Mouse (Mus musculus) thymus, adult 2 months (tissue): ENCODE results near the gene 4930442H23Rik.

Experiments used
- CTCF ChIP-seq: fragments of 200-500 bp; IDR thresholded peaks from 2 replicates; pipeline ENCODE4 v1.5.1; 2012; ENCODE audit warnings: mild to moderate bottlenecking, control low read depth, low read length, moderate library complexity, borderline replicate concordance; ENCODE audit not compliant: control insufficient read depth, poor library complexity, insufficient read depth; ENCODE audit errors: extremely low read depth
- POLR2A ChIP-seq: fragments of 200-500 bp; IDR thresholded peaks from 2 replicates; pipeline ENCODE4 v1.6.1; 2012; ENCODE audit warnings: mild to moderate bottlenecking, low read length, control low read depth, moderate library complexity; ENCODE audit not compliant: control insufficient read depth, poor library complexity, insufficient read depth; ENCODE audit errors: extremely low read depth

DNA sequence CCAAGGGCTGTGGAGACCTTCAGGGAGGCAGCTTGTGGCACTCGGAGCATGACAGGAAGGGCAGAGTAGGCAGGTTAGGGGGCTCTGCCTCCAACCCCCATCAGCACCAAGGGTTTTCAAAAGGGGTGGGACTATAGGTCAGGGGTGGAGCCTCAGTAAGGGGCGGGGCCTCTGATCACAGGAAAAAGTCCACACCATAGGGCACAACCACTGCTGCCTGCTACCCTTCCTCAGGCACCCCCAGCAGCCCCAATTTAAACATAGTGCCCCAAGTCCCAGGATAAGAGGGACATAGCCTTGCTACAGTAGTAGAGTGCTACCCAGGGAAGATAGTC lies 21.4 kb downstream of the 4930442H23Rik start:
- TF ChIP-seq CTCF, result no peak
- no peak for TF ChIP-seq POLR2A
